Mouse (Mus musculus) brain, embryonic 14.5 days (tissue): Measurements from ENCODE around the gene Psmd11.

Experiments
- CTCF ChIP-seq: fragments of 200-500 bp; IDR thresholded peaks from 2 replicates; pipeline ENCODE4 v1.5.1; 2012; ENCODE audit warnings: inconsistent platforms, mild to moderate bottlenecking, moderate library complexity, borderline replicate concordance; ENCODE audit not compliant: insufficient read depth, insufficient read length; ENCODE audit errors: extremely low read depth
- POLR2A ChIP-seq: fragments of 200-500 bp; IDR thresholded peaks from 2 replicates; pipeline ENCODE4 v1.6.1; 2012; ENCODE audit warnings: mild to moderate bottlenecking, inconsistent platforms, borderline replicate concordance; ENCODE audit not compliant: poor library complexity, insufficient read depth, insufficient read length, severe bottlenecking; ENCODE audit errors: extremely low read depth

GRCm38 (mm10) chr11:80510124-80510523 lies 81.7 kb downstream of the Psmd11 start:
- TF ChIP-seq CTCF (no peak), POLR2A (no peak)
